Mouse (Mus musculus) heart, adult 2 months (tissue): ENCODE results near the gene Gm30191.

Experiments used
- CTCF ChIP-seq: fragments of 200-600 bp; IDR thresholded peaks from 2 replicates; pipeline ENCODE4 v1.8.1; 2022; ENCODE audit warnings: antibody characterized with exemption, mild to moderate bottlenecking, moderate library complexity
- EP300 ChIP-seq: fragments of 200-500 bp; IDR thresholded peaks from 2 replicates; pipeline ENCODE4 v1.6.1; 2011; ENCODE audit warnings: low read depth, low read length, control low read depth; ENCODE audit not compliant: insufficient read depth
- POLR2A ChIP-seq: fragments of 200-500 bp; IDR thresholded peaks from 2 replicates; pipeline ENCODE4 v1.6.1; 2011; ENCODE audit warnings: mild to moderate bottlenecking, low read depth, low read length, control low read depth; ENCODE audit not compliant: insufficient read depth

DNA sequence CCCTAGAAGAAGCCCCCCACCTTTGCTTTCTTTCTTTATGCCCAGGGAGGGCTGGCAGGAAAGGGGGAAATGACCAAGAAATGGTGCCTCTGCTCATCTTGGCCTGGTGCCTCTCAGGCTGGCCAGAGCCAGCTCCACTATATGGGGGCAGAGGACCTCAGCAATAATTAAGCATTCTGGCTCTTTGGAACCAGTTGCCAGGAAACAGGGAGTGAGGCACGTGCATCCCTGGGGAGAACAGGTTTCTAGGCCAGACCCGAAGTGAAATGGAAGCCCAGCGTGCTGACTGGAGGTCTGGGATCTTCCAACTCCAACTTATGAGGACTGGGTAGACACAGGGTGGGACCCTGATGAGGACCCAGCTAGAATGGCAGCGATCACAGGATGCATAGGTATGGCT, 479 bp upstream of the Gm30191 start:
- TF ChIP-seq POLR2A, result no peak
- no peak for TF ChIP-seq CTCF
- TF ChIP-seq EP300, result no peak
